Mouse (Mus musculus) kidney, embryonic 15.5 days (tissue): ENCODE results near the gene Lbx1. TPM values are rescaled to one million over a fixed set of nuclear protein-coding genes. Genes with fewer than 3 reads are reported as not detected.

ENCODE experiments used
- ATAC-seq: fragments of 200-750 bp; cut with Nextera tagmentation; replicated peaks from 2 replicates; pipeline ENCODE4 v1.8.0; 2017; ENCODE audit warnings: moderate TSS enrichment; ENCODE audit not compliant: low FRiP score
- H3K27ac ChIP-seq: fragments of 300-500 bp; sonication (generic); 2 replicates; pipeline ENCODE4 v1.5.1; 2015; ENCODE audit warnings: mild to moderate bottlenecking, inconsistent platforms
- H3K27me3 ChIP-seq: fragments of 300-500 bp; sonication (generic); 2 replicates; pipeline ENCODE4 v1.6.1; 2015; ENCODE audit warnings: inconsistent platforms
- H3K36me3 ChIP-seq: fragments of 300-500 bp; sonication (generic); 2 replicates; pipeline ENCODE4 v1.6.1; 2015; ENCODE audit warnings: inconsistent platforms
- H3K4me1 ChIP-seq: fragments of 300-500 bp; sonication (generic); 2 replicates; pipeline ENCODE4 v1.6.1; 2015; ENCODE audit warnings: inconsistent platforms
- H3K4me2 ChIP-seq: fragments of 300-500 bp; sonication (generic); 2 replicates; pipeline ENCODE4 v1.6.1; 2015; ENCODE audit warnings: moderate library complexity, mild to moderate bottlenecking, inconsistent platforms
- H3K4me3 ChIP-seq: fragments of 300-500 bp; sonication (generic); replicated peaks from 2 replicates; pipeline ENCODE4 v1.5.1; 2015; ENCODE audit warnings: mild to moderate bottlenecking, inconsistent platforms
- H3K9ac ChIP-seq: fragments of 300-500 bp; sonication (generic); 2 replicates; pipeline ENCODE4 v1.6.1; 2015; ENCODE audit warnings: mild to moderate bottlenecking, inconsistent platforms
- H3K9me3 ChIP-seq: fragments of 300-500 bp; sonication (generic); replicated peaks from 2 replicates; pipeline ENCODE4 v1.6.1; 2016; ENCODE audit warnings: inconsistent platforms
- WGBS: fragments of 180-500 bp; shearing (Covaris S2); methylation state at CpG from one replicate; pipeline ENCODE4 v1.1.7; 2015; ENCODE audit warnings: mixed read lengths; 5-methylcytosine and 5-hydroxymethylcytosine counted together
- polyA plus RNA-seq: library from polyadenylated mRNA; unstranded; fragments of >200 nt; fragmentation: Nextera tagmentation; extraction: Ambion mirVana; gene quantifications from 2 replicates; pipeline ENCODE4 v1.2.1, GENCODE M21; 2015

Gene Lbx1
- polyA plus RNA-seq = 0.06 and 0.14 TPM in 2 replicates

DNA sequence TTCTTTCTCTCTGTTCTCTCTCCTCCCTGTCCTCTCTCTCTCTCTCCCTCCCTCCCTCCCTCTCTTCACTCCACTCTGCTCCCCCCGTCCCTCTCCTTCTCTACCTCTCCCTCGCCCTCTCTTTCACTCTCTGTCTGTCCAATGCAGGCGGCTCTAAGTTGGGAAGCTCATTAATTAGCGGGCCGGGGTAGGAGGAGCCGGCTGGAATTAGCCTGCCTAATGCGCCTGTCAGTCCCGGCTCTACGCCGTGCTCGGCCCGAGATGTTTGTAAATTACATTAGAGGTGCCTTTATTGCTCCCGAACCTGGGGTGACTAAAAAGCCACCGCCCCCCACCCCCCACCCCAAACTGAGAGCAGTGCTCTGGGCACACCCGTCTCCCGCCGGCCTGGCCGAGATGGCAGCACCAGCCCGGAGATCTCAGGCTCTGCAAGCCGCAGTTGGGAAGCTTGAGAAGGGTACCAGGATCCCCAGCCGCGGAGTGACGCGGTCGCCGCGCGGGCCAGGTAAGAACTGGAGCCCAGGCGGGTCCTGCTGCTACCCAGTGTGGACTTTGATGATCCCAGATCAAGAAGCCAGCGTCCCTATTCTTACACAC, at the start of gene Lbx1:
Lbx1 (minus strand) TSS at position 47 of the 597 bp plus-strand sequence.
- Histone ChIP-seq H3K4me1 (peaks cover 53% of the 10 kb centered on the region), H3K9me3 (no peaks in the 10 kb centered on the region; the same call in 1 of the 2 replicates), H3K4me3 (peak within 1 kb of the TSS; percentile 40), H3K27ac (no peak within 1 kb of the TSS), H3K36me3 (no peaks in the 10 kb centered on the region), H3K27me3 (peaks cover 99% of the 10 kb centered on the region), H3K9ac (peak within 1 kb of the TSS; percentile 10; the same call in 1 of the 2 replicates), H3K4me2 (peak within 1 kb of the TSS; percentile 61)
- 0 out of 2 replicates have a peak, but pooled peaks have one; percentile 33 for ATAC-seq
- under 1% methylated on average over 30 of the region's 30 CpGs for WGBS

DNA sequence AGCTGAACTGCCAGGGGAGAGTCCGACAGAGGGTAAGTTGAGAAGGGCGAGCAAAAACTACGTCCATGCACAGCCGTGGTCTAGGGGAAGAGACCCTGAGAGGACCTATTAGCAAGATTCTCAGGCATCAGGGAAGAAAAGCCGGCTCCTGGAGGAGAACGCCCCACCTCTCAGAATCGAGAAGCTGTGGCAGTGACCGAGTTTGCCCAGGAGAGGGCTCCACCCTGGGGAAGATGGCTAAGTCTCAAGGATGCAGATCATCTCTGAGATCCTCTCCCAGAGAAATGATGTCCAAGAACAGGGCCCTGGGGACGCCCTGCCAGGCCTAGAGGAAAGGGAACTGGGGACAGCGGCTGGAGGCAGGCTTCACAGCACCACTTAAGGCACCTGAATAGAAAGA, 47.7 kb upstream of the Lbx1 start:
- ATAC-seq = no peak
- no peak overlapping the region for H3K27ac ChIP-seq
- 2% methylated on average over 10 of the region's 10 CpGs for WGBS

DNA sequence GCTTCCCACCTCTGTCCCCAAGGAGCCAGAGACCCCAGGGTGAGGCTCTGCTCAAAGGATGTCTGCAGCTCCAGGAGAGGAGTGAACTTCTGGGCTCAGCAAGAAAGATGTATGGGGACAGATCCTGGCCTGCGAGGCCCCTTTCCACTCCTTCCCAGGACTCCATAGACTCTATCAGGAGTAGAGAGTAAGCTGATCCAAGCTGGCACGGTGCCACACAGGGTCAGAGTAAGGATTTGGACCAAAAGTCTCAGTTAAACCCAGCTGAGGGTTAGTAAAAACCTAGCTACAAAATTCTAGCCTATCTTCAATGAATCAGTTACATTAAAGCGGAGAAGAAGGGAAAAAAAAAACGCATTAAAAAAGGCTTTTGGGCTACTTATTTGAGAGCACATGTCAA, 40.6 kb upstream of the Lbx1 start:
- Histone ChIP-seq H3K27me3 (0 out of 2 replicates have a peak, but pooled peaks cover 3% of the 10 kb centered on the region), H3K36me3 (no peaks in the 10 kb centered on the region), H3K9ac (no peak overlapping the region), H3K27ac (no peak overlapping the region), H3K4me3 (no peak overlapping the region), H3K9me3 (no peaks in the 10 kb centered on the region), H3K4me1 (0 out of 2 replicates have a peak, but pooled peaks cover 7% of the 10 kb centered on the region), H3K4me2 (no peak overlapping the region)
- WGBS = 68% methylated on average over 4 of the region's 4 CpGs
- no peak for ATAC-seq

More for the DNA sequence above, 47.7 kb upstream of the Lbx1 start:
- H3K27me3 ChIP-seq = peaks cover 12% of the 10 kb centered on the region
- H3K9ac ChIP-seq = no peak overlapping the region
- no peaks in the 10 kb centered on the region for H3K36me3 ChIP-seq
- H3K4me1 ChIP-seq = peaks cover 12% of the 10 kb centered on the region
- H3K9me3 ChIP-seq = no peaks in the 10 kb centered on the region
- peak overlapping the region; percentile 51 for H3K4me2 ChIP-seq
- H3K4me3 ChIP-seq = 0 out of 2 replicates have a peak overlapping the region, but pooled peaks have one; percentile 5

DNA sequence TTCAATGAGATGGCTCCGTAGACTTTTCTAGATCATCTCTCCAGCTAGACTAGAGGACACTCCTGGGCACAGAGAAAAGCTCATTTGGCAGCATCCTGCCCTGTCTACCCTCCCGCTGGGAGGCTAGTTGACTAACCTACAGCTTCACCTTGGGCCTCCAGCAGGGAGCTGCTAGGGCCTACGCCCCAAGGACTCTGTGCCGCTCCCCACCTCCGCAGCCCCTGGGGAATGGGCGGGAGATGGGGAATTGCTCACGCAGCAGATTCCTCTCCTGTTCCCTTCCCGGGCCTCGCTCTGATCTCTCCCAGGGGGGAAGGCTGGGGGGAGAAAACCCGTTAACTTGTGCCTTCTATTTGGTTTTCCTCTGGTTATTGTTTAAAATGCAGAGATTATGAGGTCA, 36.4 kb upstream of the Lbx1 start:
- Histone ChIP-seq H3K27ac (no peak overlapping the region), H3K36me3 (no peaks in the 10 kb centered on the region), H3K9me3 (no peaks in the 10 kb centered on the region), H3K27me3 (peaks cover 10% of the 10 kb centered on the region; the same call in 1 of the 2 replicates), H3K4me3 (no peak overlapping the region), H3K9ac (no peak overlapping the region), H3K4me2 (no peak overlapping the region), H3K4me1 (peaks cover 15% of the 10 kb centered on the region)
- ATAC-seq = no peak
- WGBS = 44% methylated on average over 10 of the region's 10 CpGs

DNA sequence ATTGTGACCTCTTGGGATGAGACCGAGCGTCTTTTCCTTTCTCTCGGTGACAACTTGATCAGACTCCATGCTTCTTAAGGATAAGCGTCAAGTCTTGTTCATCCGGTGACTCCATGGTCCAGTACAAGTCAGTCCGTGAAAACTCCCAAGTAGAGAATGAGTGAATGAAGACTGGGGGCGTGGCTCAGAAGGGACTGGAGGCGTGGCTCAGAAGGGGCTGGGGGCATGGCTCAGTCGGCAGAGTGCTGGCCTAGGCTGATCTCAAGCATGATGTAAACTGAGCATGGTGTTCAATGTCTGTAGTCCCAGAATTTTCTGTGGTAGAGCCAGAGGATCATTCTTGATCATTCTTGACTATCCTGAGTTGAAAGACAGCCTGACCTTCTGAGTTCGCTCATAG, 27.4 kb upstream of the Lbx1 start:
- H3K27ac ChIP-seq = no peak overlapping the region
- peaks cover 9% of the 10 kb centered on the region; the same call in 1 of the 2 replicates for H3K27me3 ChIP-seq
- no peak overlapping the region for H3K9ac ChIP-seq
- no peak overlapping the region for H3K4me2 ChIP-seq
- no peak overlapping the region for H3K4me3 ChIP-seq
- ATAC-seq = no peak
- no peaks in the 10 kb centered on the region for H3K4me1 ChIP-seq
- no peaks in the 10 kb centered on the region for H3K9me3 ChIP-seq
- no peaks in the 10 kb centered on the region for H3K36me3 ChIP-seq
- WGBS = 74% methylated on average over 10 of the region's 10 CpGs

DNA sequence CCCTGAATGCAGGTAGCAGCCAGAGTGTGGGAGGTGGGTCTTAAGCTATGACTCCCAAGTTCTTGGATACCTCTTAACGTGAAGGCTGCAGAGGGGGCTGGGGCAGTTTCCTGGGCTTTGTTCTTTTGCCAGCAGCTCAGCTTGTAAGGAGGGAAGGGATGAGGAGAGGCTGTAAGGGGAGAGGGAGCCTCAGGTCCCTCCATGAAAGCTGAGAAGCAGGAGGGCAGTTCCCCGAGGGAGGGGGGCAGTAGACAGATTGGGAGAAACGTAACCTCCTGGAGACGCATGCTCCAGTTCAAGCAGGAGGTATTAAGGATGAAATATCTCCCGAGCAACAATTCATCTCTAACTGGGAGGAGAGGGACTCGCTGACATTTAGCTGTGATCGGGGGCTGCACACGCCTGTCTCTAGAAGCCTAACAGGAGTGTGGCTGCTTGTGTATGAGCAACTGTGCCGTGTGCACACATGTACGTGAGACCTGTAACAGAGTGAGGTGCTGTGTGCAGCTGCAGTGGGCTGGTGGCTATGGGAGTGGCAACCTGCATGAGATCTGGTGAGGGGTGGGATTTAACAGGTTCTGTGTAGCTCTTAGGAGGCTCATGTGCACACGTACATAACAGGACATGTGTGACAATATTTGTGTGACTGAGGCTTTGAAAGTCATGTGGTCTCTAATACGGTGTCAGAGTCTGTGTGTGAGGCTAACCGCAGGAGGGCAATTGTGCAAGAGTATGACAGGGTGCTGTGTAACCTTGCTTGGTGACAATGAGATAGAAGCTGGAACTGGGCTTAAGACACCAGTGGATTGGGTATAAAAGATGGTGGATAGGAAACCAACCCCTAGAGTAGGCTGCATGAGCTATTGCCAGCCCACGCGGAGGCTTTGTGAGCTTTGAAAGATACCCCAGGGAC, 22.1 kb upstream of the Lbx1 start:
- H3K9me3 ChIP-seq = no peaks in the 10 kb centered on the region
- ATAC-seq = no peak; the same call in 1 of the 2 replicates

DNA sequence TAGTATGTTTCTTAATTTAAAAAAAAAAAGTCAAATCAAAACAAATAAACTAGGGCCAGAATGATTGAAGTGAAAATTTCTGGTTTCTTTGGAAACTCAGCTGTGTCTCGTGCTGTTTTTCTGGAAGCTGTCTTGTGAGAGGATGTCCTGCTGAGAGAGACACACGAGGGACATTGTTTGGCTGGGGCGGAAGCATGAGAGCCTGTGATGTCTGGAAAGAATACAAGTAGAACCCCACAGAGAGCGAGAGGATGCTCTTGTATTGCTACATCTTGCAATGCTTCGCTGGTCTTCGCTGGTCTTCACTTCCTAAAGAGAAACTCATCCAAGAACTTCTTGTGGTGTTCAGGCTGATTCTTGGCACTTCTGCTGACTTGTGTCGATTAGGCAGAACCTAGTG, 19.2 kb upstream of the Lbx1 start:
- WGBS = 87% methylated on average over 7 of the region's 7 CpGs
- H3K9ac ChIP-seq = no peak overlapping the region
- no peak overlapping the region for H3K4me2 ChIP-seq
- H3K36me3 ChIP-seq = no peaks in the 10 kb centered on the region
- H3K27me3 ChIP-seq = peaks cover 31% of the 10 kb centered on the region
- no peak overlapping the region for H3K27ac ChIP-seq
- no peak for ATAC-seq
- H3K4me1 ChIP-seq = peaks cover 7% of the 10 kb centered on the region
- no peaks in the 10 kb centered on the region for H3K9me3 ChIP-seq
- H3K4me3 ChIP-seq = no peak overlapping the region

More for the DNA sequence above, 22.1 kb upstream of the Lbx1 start:
- WGBS = 40% methylated on average over 15 of the region's 15 CpGs
- Histone ChIP-seq H3K36me3 (no peaks in the 10 kb centered on the region), H3K9ac (no peak overlapping the region), H3K4me2 (peak overlapping the region; percentile 10; the same call in 1 of the 2 replicates), H3K27ac (no peak overlapping the region), H3K4me3 (no peak overlapping the region), H3K27me3 (peaks cover 17% of the 10 kb centered on the region), H3K4me1 (peaks cover 7% of the 10 kb centered on the region)

DNA sequence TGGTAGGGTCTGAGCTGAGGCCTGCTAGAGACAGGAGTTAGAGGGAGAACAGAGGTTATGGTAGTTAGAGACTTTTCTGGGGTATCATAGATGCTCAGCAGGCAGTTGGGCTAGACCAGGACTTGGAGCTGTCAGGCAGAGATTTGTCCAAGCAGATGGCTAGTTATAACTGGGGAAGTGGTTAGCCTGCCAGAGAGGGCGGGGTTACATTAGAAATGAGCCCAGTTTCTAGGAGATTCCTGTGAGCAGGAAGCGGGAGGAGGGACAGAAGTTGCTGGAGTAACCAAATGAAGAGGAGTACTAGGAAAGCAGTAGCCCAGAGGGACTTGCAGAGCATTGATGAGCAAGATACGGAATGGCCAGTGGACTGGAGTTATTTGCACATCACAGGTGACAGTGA, 16.8 kb upstream of the Lbx1 start:
- WGBS = 54% methylated on average over 3 of the region's 3 CpGs
- no peak overlapping the region for H3K9ac ChIP-seq
- peaks cover 4% of the 10 kb centered on the region for H3K4me1 ChIP-seq
- H3K36me3 ChIP-seq = no peaks in the 10 kb centered on the region
- no peak overlapping the region for H3K27ac ChIP-seq
- H3K9me3 ChIP-seq = no peaks in the 10 kb centered on the region
- ATAC-seq = no peak
- no peak overlapping the region for H3K4me3 ChIP-seq
- no peak overlapping the region for H3K4me2 ChIP-seq
- peaks cover 36% of the 10 kb centered on the region for H3K27me3 ChIP-seq

DNA sequence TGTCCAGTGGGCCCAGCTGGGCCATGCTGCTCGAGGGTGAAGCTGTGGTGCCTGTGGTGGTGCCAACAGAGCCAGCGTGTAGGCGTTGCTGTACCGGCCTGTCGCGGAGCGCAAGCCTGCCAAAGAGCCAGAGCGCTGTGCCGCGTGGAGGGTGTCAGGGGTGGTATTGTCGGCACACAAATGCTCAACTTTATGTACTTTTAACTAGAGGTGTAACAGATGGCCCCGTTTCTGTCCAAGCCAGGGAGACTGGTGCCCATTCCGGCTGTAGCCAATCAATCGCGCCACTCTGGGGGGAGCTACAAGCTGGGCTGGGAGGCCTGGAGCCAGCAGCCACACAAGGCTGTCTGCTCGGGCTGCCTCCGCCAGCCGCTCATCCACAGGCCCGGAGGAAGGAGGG, 13.1 kb upstream of the Lbx1 start:
- Histone ChIP-seq H3K27me3 (peaks cover 52% of the 10 kb centered on the region), H3K4me2 (no peak overlapping the region), H3K4me1 (peaks cover 4% of the 10 kb centered on the region; the same call in 1 of the 2 replicates), H3K36me3 (no peaks in the 10 kb centered on the region), H3K27ac (no peak overlapping the region), H3K4me3 (no peak overlapping the region), H3K9ac (no peak overlapping the region), H3K9me3 (no peaks in the 10 kb centered on the region)
- no peak for ATAC-seq
- WGBS = 81% methylated on average over 19 of the region's 19 CpGs

DNA sequence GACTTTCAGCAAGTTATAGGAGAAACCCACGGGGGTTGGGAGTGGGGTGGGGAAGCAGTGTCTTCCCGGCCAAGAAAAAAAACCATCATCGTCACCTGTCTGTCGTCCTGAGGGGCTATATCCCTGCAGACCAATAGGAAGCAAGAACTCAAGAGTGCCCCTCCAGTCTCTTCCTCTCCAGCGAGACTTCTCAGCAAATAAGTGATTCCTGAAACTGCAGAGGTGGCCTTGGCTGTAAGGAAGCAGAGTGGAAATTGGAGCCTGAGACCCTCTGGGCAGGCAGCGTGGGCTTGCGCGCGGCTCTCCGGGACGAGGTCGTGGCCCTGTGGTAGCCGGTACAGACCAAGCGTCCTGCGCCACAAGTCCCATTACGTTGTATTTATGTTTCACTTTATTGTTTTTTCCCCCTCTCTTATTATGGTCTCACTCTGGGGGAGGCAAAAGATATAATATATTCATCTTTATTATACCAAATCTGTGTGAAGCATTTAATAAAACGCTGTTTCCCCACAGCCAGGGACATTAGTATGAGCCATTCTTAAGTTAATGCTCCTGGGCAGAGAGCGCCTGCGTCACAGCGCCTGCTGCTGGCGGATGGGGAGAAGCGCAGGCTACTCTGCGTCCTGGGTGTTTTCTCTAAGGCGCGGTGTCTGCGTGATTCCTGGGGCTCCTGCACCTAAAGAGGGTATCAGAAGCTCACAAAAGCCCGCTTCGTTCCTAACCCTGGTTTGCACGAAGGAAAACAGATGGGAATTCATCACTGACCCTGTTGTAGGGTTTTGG, 8.5 kb upstream of the Lbx1 start:
- ATAC-seq = no peak
- H3K36me3 ChIP-seq = no peaks in the 10 kb centered on the region
- 3% methylated on average over 29 of the region's 29 CpGs for WGBS
- H3K9ac ChIP-seq = no peak overlapping the region
- H3K4me2 ChIP-seq = peak overlapping the region; percentile 30
- peaks cover 13% of the 10 kb centered on the region for H3K4me1 ChIP-seq
- no peaks in the 10 kb centered on the region; the same call in 1 of the 2 replicates for H3K9me3 ChIP-seq
- no peak overlapping the region for H3K4me3 ChIP-seq
- H3K27me3 ChIP-seq = peaks cover 78% of the 10 kb centered on the region
- H3K27ac ChIP-seq = no peak overlapping the region

DNA sequence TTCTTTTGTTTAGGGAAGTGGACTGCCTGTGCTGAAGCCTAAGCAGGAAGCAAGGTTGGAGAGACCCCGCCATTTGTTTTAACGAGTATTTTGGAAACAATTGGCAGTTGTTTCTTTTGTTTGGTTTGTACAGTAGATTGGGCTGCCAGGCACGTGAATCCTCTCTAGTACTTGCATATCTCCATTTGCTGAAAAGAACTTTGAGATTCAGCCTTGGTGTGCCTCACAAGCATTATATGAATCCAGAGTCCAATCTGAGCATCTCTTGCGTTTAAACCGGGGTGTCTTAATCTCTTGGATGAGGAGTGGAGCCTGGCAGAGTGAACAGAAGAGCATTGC, 7.6 kb upstream of the Lbx1 start:
- no peak overlapping the region for H3K4me2 ChIP-seq
- H3K9ac ChIP-seq = no peak overlapping the region
- peaks cover 78% of the 10 kb centered on the region for H3K27me3 ChIP-seq
- no peaks in the 10 kb centered on the region; the same call in 1 of the 2 replicates for H3K9me3 ChIP-seq
- no peaks in the 10 kb centered on the region for H3K36me3 ChIP-seq
- H3K4me1 ChIP-seq = peaks cover 13% of the 10 kb centered on the region
- WGBS = 6% methylated on average over 5 of the region's 5 CpGs
- no peak overlapping the region for H3K4me3 ChIP-seq
- no peak overlapping the region for H3K27ac ChIP-seq
- no peak for ATAC-seq
